Mouse (Mus musculus): ENCODE data around the gene Sv2b. TPM values are rescaled to one million over a fixed set of nuclear protein-coding genes. Genes with fewer than 3 reads are reported as not detected.
A peak's percentile ranks its signal among the peaks of the same experiment; 100 is the strongest.

Sv2b gene
- polyA plus RNA-seq, 1 experiment = not detected

- no peaks in the 10 kb centered on the region for H3K27me3 ChIP-seq (replicated peaks; ENCODE audit: control insufficient read depth, insufficient read depth, low read length)
- no peak overlapping the region for H3K27ac ChIP-seq (ENCODE audit: insufficient read depth, low read depth, low read length)
- peak; percentile 17 for DNase-seq
- 20% methylated on average over 15 of the region's 15 CpGs for WGBS
- H3K36me3 ChIP-seq (ENCODE audit: control insufficient read depth, insufficient read depth, low read length) = no peaks in the 10 kb centered on the region
- no peaks in the 10 kb centered on the region for H3K4me1 ChIP-seq (ENCODE audit: control insufficient read depth, insufficient read depth, low read length)
- no peak overlapping the region for H3K4me3 ChIP-seq (ENCODE audit: insufficient read depth, low read depth, low read length)
- TF ChIP-seq CTCF (conservative IDR thresholded peaks at IDR 0.05; ENCODE audit: insufficient read depth, insufficient read length, low read depth, low read length) (0 out of 2 replicates have a peak, but pooled peaks have one; percentile 4), POLR2A (IDR thresholded peaks at IDR 0.05; ENCODE audit: low read depth, low read length) (no peak)
Observed at GRCm38 (mm10) chr7:75134710-75135617, 174.1 kb downstream of the Sv2b start.

GRCm38 (mm10) chr7:75128036-75128435 is 181.0 kb downstream of the Sv2b start:
- Histone ChIP-seq H3K27ac (ENCODE audit: insufficient read depth, low read depth, low read length) (no peak overlapping the region), H3K4me1 (ENCODE audit: control insufficient read depth, insufficient read depth, low read length) (no peaks in the 10 kb centered on the region), H3K36me3 (ENCODE audit: control insufficient read depth, insufficient read depth, low read length) (no peaks in the 10 kb centered on the region), H3K27me3 (replicated peaks; ENCODE audit: control insufficient read depth, insufficient read depth, low read length) (no peaks in the 10 kb centered on the region), H3K4me3 (ENCODE audit: insufficient read depth, low read depth, low read length) (no peak overlapping the region)
- no peak for TF ChIP-seq POLR2A (IDR thresholded peaks at IDR 0.05; ENCODE audit: low read depth, low read length)
- TF ChIP-seq CTCF (conservative IDR thresholded peaks at IDR 0.05; ENCODE audit: insufficient read depth, insufficient read length, low read depth, low read length) = no peak
- 96% methylated on average over 4 of the region's 4 CpGs for WGBS
- no peak for DNase-seq

- no peaks in the 10 kb centered on the region for H3K4me1 ChIP-seq (ENCODE audit: control insufficient read depth, insufficient read depth, low read length)
- 87% methylated on average over 5 of the region's 5 CpGs for WGBS
- DNase-seq = no peak
- no peaks in the 10 kb centered on the region for H3K36me3 ChIP-seq (ENCODE audit: control insufficient read depth, insufficient read depth, low read length)
- H3K27me3 ChIP-seq (replicated peaks; ENCODE audit: control insufficient read depth, insufficient read depth, low read length) = no peaks in the 10 kb centered on the region
- H3K27ac ChIP-seq (ENCODE audit: insufficient read depth, low read depth, low read length) = no peak overlapping the region
- TF ChIP-seq CTCF (conservative IDR thresholded peaks at IDR 0.05; ENCODE audit: insufficient read depth, insufficient read length, low read depth, low read length) (no peak), POLR2A (IDR thresholded peaks at IDR 0.05; ENCODE audit: low read depth, low read length) (no peak)
- no peak overlapping the region for H3K4me3 ChIP-seq (ENCODE audit: insufficient read depth, low read depth, low read length)
Observed at GRCm38 (mm10) chr7:75124067-75124466, 185.0 kb downstream of the Sv2b start.

GRCm38 (mm10) chr7:75118022-75118673 is 190.9 kb downstream of the Sv2b start:
- Histone ChIP-seq H3K4me1 (ENCODE audit: control insufficient read depth, insufficient read depth, low read length) (no peaks in the 10 kb centered on the region), H3K36me3 (ENCODE audit: control insufficient read depth, insufficient read depth, low read length) (no peaks in the 10 kb centered on the region), H3K27ac (ENCODE audit: insufficient read depth, low read depth, low read length) (no peak overlapping the region), H3K4me3 (ENCODE audit: insufficient read depth, low read depth, low read length) (no peak overlapping the region; the same call in 1 of the 2 replicates), H3K27me3 (replicated peaks; ENCODE audit: control insufficient read depth, insufficient read depth, low read length) (no peaks in the 10 kb centered on the region)
- WGBS = 36% methylated on average over 7 of the region's 7 CpGs
- no peak for TF ChIP-seq CTCF (conservative IDR thresholded peaks at IDR 0.05; ENCODE audit: insufficient read depth, insufficient read length, low read depth, low read length)
- TF ChIP-seq POLR2A (IDR thresholded peaks at IDR 0.05; ENCODE audit: low read depth, low read length) = no peak
- peak; percentile 59 for DNase-seq

GRCm38 (mm10) chr7:75110689-75111088 is 198.4 kb downstream of the Sv2b start:
- DNase-seq = peak; percentile 79
- H3K36me3 ChIP-seq (ENCODE audit: control insufficient read depth, insufficient read depth, low read length) = no peaks in the 10 kb centered on the region

GRCm38 (mm10) chr7:75107441-75107840 is 201.6 kb downstream of the Sv2b start:
- peak; percentile 57 for DNase-seq
- no peaks in the 10 kb centered on the region for H3K36me3 ChIP-seq (ENCODE audit: control insufficient read depth, insufficient read depth, low read length)
- H3K4me1 ChIP-seq (ENCODE audit: control insufficient read depth, insufficient read depth, low read length) = no peaks in the 10 kb centered on the region
- no peaks in the 10 kb centered on the region for H3K27me3 ChIP-seq (replicated peaks; ENCODE audit: control insufficient read depth, insufficient read depth, low read length)
- H3K4me3 ChIP-seq (ENCODE audit: insufficient read depth, low read depth, low read length) = no peak overlapping the region
- TF ChIP-seq POLR2A (IDR thresholded peaks at IDR 0.05; ENCODE audit: low read depth, low read length) (no peak), CTCF (conservative IDR thresholded peaks at IDR 0.05; ENCODE audit: insufficient read depth, insufficient read length, low read depth, low read length) (no peak)
- H3K27ac ChIP-seq (ENCODE audit: insufficient read depth, low read depth, low read length) = no peak overlapping the region

More at GRCm38 (mm10) chr7:75110689-75111088, 198.4 kb downstream of the Sv2b start:
- H3K4me3 ChIP-seq (ENCODE audit: insufficient read depth, low read depth, low read length) = no peak overlapping the region
- WGBS = 8% methylated on average over 6 of the region's 6 CpGs
- H3K27me3 ChIP-seq (replicated peaks; ENCODE audit: control insufficient read depth, insufficient read depth, low read length) = no peaks in the 10 kb centered on the region
- no peak overlapping the region for H3K27ac ChIP-seq (ENCODE audit: insufficient read depth, low read depth, low read length)
- TF ChIP-seq CTCF (conservative IDR thresholded peaks at IDR 0.05; ENCODE audit: insufficient read depth, insufficient read length, low read depth, low read length) (peak; percentile 60), POLR2A (IDR thresholded peaks at IDR 0.05; ENCODE audit: low read depth, low read length) (no peak)
- no peaks in the 10 kb centered on the region for H3K4me1 ChIP-seq (ENCODE audit: control insufficient read depth, insufficient read depth, low read length)

GRCm38 (mm10) chr7:75103900-75104299 is 205.2 kb downstream of the Sv2b start:
- 43% methylated on average over 1 of the region's 1 CpGs for WGBS
- Histone ChIP-seq H3K36me3 (ENCODE audit: control insufficient read depth, insufficient read depth, low read length) (no peaks in the 10 kb centered on the region), H3K27ac (ENCODE audit: insufficient read depth, low read depth, low read length) (no peak overlapping the region), H3K27me3 (replicated peaks; ENCODE audit: control insufficient read depth, insufficient read depth, low read length) (no peaks in the 10 kb centered on the region), H3K4me3 (ENCODE audit: insufficient read depth, low read depth, low read length) (no peak overlapping the region), H3K4me1 (ENCODE audit: control insufficient read depth, insufficient read depth, low read length) (no peaks in the 10 kb centered on the region)
- no peak for DNase-seq
- TF ChIP-seq CTCF (conservative IDR thresholded peaks at IDR 0.05; ENCODE audit: insufficient read depth, insufficient read length, low read depth, low read length) = no peak
- TF ChIP-seq POLR2A (IDR thresholded peaks at IDR 0.05; ENCODE audit: low read depth, low read length) = no peak
